Mouse (Mus musculus) C2C12 (cell line): ENCODE measurements around the gene Pip5k1c. TPM values are rescaled to one million over a fixed set of nuclear protein-coding genes. Genes with fewer than 3 reads are reported as not detected.

ENCODE experiments used
- H3K27me3 ChIP-seq: one replicate; pipeline ENCODE4 v1.6.1; 2011; ENCODE audit not compliant: control insufficient read depth, insufficient read depth, insufficient read length
- H3K36me3 ChIP-seq: one replicate; pipeline ENCODE4 v1.6.1; 2011; ENCODE audit not compliant: control insufficient read depth, insufficient read depth
- H3K4me3 ChIP-seq: one replicate; pipeline ENCODE4 v1.5.1; 2011; ENCODE audit warnings: mild to moderate bottlenecking, control low read depth; ENCODE audit not compliant: poor library complexity, insufficient read depth, severe bottlenecking
- H3K79me2 ChIP-seq: one replicate; pipeline ENCODE4 v1.6.1; 2011; ENCODE audit not compliant: control insufficient read depth, insufficient read depth
- H3K79me3 ChIP-seq: one replicate; pipeline ENCODE4 v1.6.1; 2011; ENCODE audit warnings: low read depth, control low read depth
- H3ac ChIP-seq: one replicate; pipeline ENCODE3; 2011; ENCODE audit warnings: low read depth; ENCODE audit not compliant: control insufficient read depth, insufficient read length
- CEBPB ChIP-seq: IDR thresholded peaks from one replicate; pipeline ENCODE4 v1.6.1; 2011; ENCODE audit warnings: low read depth, mild to moderate bottlenecking, control low read depth, moderate library complexity
- CTCF ChIP-seq: IDR thresholded peaks from one replicate; pipeline ENCODE4 v1.5.1; 2011; ENCODE audit not compliant: control insufficient read depth, insufficient read depth, insufficient read length
- FOSL1 ChIP-seq: IDR thresholded peaks from one replicate; pipeline ENCODE4 v1.8.0; 2011; ENCODE audit warnings: mild to moderate bottlenecking, low read length; ENCODE audit not compliant: poor library complexity, insufficient read depth, severe bottlenecking
- MAX ChIP-seq: IDR thresholded peaks from one replicate; pipeline ENCODE4 v1.6.1; 2011; ENCODE audit warnings: mild to moderate bottlenecking, control low read depth
- MYOD1 ChIP-seq: IDR thresholded peaks from one replicate; pipeline ENCODE4 v1.6.1; 2011; ENCODE audit warnings: low read depth; ENCODE audit not compliant: control insufficient read depth, insufficient read length
- MYOG ChIP-seq: IDR thresholded peaks from one replicate; pipeline ENCODE4 v1.6.1; 2011; ENCODE audit not compliant: control insufficient read depth, insufficient read length; ENCODE audit errors: extremely low read depth
- USF1 ChIP-seq: IDR thresholded peaks from one replicate; pipeline ENCODE4 v1.6.1; 2011; ENCODE audit warnings: low read depth, mild to moderate bottlenecking, control low read depth, moderate library complexity
- polyA plus RNA-seq: library from polyadenylated mRNA; unstranded; fragments of >200 nt; fragmentation: generic; extraction: Trizol; gene quantifications from one replicate; pipeline ENCODE4 v1.2.1, GENCODE M21; 2012; ENCODE audit warnings: missing spikeins

Gene Pip5k1c
- polyA plus RNA-seq, 1 experiment, result 33.3 TPM

- Histone ChIP-seq H3ac (peak overlapping the region; percentile 27), H3K4me3 (no peak overlapping the region), H3K27me3 (peaks cover 29% of the 10 kb centered on the region), H3K36me3 (no peaks in the 10 kb centered on the region), H3K79me2 (no peaks in the 10 kb centered on the region), H3K79me3 (no peaks in the 10 kb centered on the region)
- TF ChIP-seq MAX (peak; percentile 34), FOSL1 (no peak)
These were observed 6.9 kb upstream of the Pip5k1c start for GRCm38 (mm10) chr10:81285694-81286450.

GRCm38 (mm10) chr10:81286586-81286985, 6.2 kb upstream of the Pip5k1c start:
- no peaks in the 10 kb centered on the region for H3K79me3 ChIP-seq
- H3K79me2 ChIP-seq, result no peaks in the 10 kb centered on the region
- TF ChIP-seq CTCF (no peak), CEBPB (no peak), FOSL1 (no peak), MYOD1 (no peak), USF1 (no peak), MAX (no peak)
- no peak overlapping the region for H3ac ChIP-seq
- peaks cover 29% of the 10 kb centered on the region for H3K27me3 ChIP-seq
- no peaks in the 10 kb centered on the region for H3K36me3 ChIP-seq
- H3K4me3 ChIP-seq, result no peak overlapping the region

DNA sequence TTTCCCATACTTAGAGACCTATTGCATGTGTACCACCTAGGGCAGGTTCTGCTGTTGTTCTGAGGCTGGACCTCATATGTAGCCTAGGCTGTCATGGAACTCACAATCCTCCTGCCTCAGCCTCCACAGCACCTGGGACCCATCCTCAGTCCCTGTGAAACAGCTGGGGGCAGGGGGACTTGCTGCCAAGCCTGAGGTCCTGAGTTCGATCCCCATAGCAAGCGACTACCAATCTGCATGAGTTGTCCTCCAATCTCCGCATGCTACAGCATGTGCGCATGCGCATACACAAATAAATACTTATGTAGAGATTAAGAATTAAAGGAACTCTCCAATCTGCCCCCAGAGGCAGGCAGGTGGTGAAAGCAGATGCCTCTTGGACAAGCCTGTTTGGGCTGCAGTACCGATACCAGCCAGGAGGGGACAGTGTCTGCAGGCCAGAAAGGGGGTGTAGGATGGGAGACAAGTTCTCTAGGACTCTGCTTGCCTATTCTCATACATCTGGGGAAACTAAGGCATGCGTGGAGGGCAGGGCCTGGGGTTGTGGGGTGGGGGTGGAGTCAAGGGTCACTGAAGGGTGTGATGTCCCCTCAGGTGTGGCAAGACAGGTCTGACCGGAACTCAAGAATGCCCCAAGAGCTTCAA, 5.1 kb upstream of the Pip5k1c start:
- H3K36me3 ChIP-seq, result no peaks in the 10 kb centered on the region
- no peak overlapping the region for H3ac ChIP-seq
- no peaks in the 10 kb centered on the region for H3K79me3 ChIP-seq
- H3K79me2 ChIP-seq, result no peaks in the 10 kb centered on the region
- peaks cover 29% of the 10 kb centered on the region for H3K27me3 ChIP-seq
- TF ChIP-seq MYOG, result no peak
- TF ChIP-seq CTCF, result peak; percentile 34
- no peak for TF ChIP-seq MAX
- no peak for TF ChIP-seq CEBPB
- TF ChIP-seq MYOD1, result no peak
- no peak for TF ChIP-seq FOSL1
- no peak overlapping the region for H3K4me3 ChIP-seq

DNA sequence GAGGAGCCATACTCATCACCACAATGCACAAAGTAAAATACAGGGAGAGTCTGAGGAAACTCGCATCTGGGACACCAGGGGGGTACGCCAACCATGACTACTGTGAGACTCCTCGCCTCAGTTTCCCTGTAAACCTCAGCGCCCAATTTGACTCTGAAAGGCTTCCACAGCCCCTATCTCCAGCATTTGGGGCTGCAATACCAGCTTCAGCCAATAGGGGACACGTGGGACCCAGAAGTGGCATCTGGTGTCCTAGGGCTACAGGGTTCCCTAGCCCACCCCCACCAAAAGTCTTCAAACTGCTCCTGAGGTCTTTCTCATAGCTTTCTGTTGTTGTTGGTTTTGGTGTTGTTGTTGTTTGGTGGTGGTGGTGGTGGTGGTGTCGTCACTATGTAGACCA, 4.2 kb upstream of the Pip5k1c start:
- H3K4me3 ChIP-seq, result no peak overlapping the region
- H3K36me3 ChIP-seq, result no peaks in the 10 kb centered on the region
- TF ChIP-seq USF1 (no peak), CEBPB (no peak), CTCF (no peak), FOSL1 (no peak), MYOG (no peak), MYOD1 (no peak), MAX (no peak)
- no peak overlapping the region for H3ac ChIP-seq
- H3K79me3 ChIP-seq, result peaks cover 4% of the 10 kb centered on the region
- H3K27me3 ChIP-seq, result peaks cover 20% of the 10 kb centered on the region
- H3K79me2 ChIP-seq, result peaks cover 7% of the 10 kb centered on the region

DNA sequence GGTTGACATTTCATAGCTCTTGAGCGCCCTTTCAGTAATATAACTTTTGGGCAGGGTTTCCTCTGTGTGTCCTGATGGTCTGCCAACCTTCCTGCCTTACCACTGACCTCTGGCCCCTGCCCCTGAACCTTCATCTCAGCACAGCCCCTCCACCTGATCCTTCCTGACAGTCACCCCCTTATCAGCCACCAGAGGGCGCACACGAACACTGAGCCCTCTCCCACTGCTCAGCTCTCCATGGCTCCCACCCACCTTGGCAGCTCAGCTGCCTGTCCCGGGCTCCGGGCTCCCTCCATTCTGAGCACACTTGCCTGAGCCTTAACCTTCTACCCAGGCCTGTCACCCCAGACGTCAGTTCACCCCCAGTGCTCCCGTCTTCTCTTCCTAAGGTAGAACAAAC, 3.5 kb upstream of the Pip5k1c start:
- Histone ChIP-seq H3ac (no peak overlapping the region), H3K79me2 (peaks cover 13% of the 10 kb centered on the region), H3K4me3 (no peak overlapping the region), H3K27me3 (peaks cover 13% of the 10 kb centered on the region), H3K79me3 (peaks cover 10% of the 10 kb centered on the region), H3K36me3 (no peaks in the 10 kb centered on the region)
- TF ChIP-seq CTCF (peak; percentile 95), MYOG (no peak)

DNA sequence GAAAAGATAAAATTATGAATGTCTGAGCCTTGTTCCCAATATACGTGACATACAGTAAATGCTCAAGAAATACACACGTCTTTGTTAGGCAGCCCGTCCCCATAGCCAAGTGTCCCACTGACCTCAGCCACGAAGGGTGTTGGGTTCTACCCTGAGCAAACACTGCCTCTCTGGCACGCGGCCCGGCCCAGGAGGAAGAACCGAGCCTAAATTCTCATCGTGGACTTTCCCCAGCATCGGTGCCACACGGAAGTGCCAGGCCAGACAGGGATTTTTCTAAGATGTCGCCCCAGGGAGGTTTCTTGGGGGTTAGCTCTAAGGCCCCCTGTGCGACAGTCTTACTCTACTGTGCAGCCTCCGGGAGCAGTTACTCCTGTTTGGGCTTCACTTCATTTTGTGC, 3.0 kb upstream of the Pip5k1c start:
- Histone ChIP-seq H3ac (no peak overlapping the region), H3K4me3 (no peak overlapping the region), H3K27me3 (peaks cover 8% of the 10 kb centered on the region), H3K36me3 (no peaks in the 10 kb centered on the region), H3K79me3 (peaks cover 15% of the 10 kb centered on the region), H3K79me2 (peaks cover 19% of the 10 kb centered on the region)
- TF ChIP-seq MYOD1, result no peak
- no peak for TF ChIP-seq USF1
- no peak for TF ChIP-seq MAX
- TF ChIP-seq CEBPB, result no peak
- no peak for TF ChIP-seq FOSL1
- TF ChIP-seq MYOG, result no peak
- TF ChIP-seq CTCF, result no peak
